Mouse (Mus musculus) MEL (cell line): Measurements from ENCODE around the gene Sptbn1. TPM values are rescaled to one million over a fixed set of nuclear protein-coding genes. Genes with fewer than 3 reads are reported as not detected.

ENCODE experiments used
- DNase-seq: peaks from one replicate; pipeline ENCODE4 v3.0.0; 2011; ENCODE audit warnings: low read depth, low spot score
- H3K27ac ChIP-seq: 2 replicates; pipeline ENCODE4 v1.5.1; 2012; ENCODE audit warnings: low read depth, mild to moderate bottlenecking, control low read depth, low read length, moderate library complexity; ENCODE audit not compliant: control insufficient read depth
- H3K27me3 ChIP-seq, 2 experiments: fragments of 150-350 bp in 1 of 2; sonication (generic) in 1 of 2; 2 replicates each; pipeline ENCODE4 v1.6.1; 2012; ENCODE audit warnings: low read length in 2 of 2, mild to moderate bottlenecking in 2 of 2, improper control_type of control experiment in 1 of 2, moderate library complexity in 1 of 2; ENCODE audit not compliant: insufficient read depth in 2 of 2, control insufficient read depth in 1 of 2
- H3K36me3 ChIP-seq, 2 experiments: 2 replicates each; pipeline ENCODE4 v1.6.1; 2012 to 2014; ENCODE audit warnings: low read length in 2 of 2, improper control_type of control experiment in 1 of 2, inconsistent platforms in 1 of 2, mild to moderate bottlenecking in 1 of 2; ENCODE audit not compliant: insufficient read depth in 2 of 2, control insufficient read depth in 1 of 2
- H3K4me1 ChIP-seq, 2 experiments: fragments of 150-350 bp in 1 of 2; sonication (generic) in 1 of 2; 2 replicates each; pipeline ENCODE4 v1.6.1; 2012; ENCODE audit warnings: low read length in 2 of 2, improper control_type of control experiment in 1 of 2, mild to moderate bottlenecking in 1 of 2; ENCODE audit not compliant: insufficient read depth in 2 of 2, control insufficient read depth in 1 of 2
- H3K4me3 ChIP-seq, 2 experiments: fragments of 150-350 bp in 1 of 2; sonication (generic) in 1 of 2; 2 replicates each; pipeline ENCODE4 v1.5.1; 2012; ENCODE audit warnings: low read depth in 2 of 2, low read length in 2 of 2, mild to moderate bottlenecking in 2 of 2, moderate library complexity in 2 of 2, control low read depth in 1 of 2, improper control_type of control experiment in 1 of 2; ENCODE audit not compliant: control insufficient read depth in 1 of 2, insufficient read depth in 1 of 2
- H3K79me2 ChIP-seq: 2 replicates; pipeline ENCODE4 v1.6.1; 2012; ENCODE audit warnings: mild to moderate bottlenecking, low read length, moderate library complexity; ENCODE audit not compliant: control insufficient read depth, poor library complexity, insufficient read depth
- H3K9ac ChIP-seq: 2 replicates; pipeline ENCODE4 v1.6.1; 2012; ENCODE audit warnings: low read depth, mild to moderate bottlenecking, control low read depth, low read length, moderate library complexity; ENCODE audit not compliant: control insufficient read depth, poor library complexity, severe bottlenecking
- H3K9me3 ChIP-seq: fragments of 150-350 bp; sonication (generic); replicated peaks from 2 replicates; pipeline ENCODE4 v1.6.1; 2012; ENCODE audit warnings: mild to moderate bottlenecking, low read length, improper control_type of control experiment, moderate library complexity; ENCODE audit not compliant: insufficient read depth
- ELF1 ChIP-seq: IDR thresholded peaks from 2 replicates; pipeline ENCODE4 v1.6.1; 2014; ENCODE audit warnings: low read depth, mild to moderate bottlenecking, inconsistent platforms, low read length, improper control_type of control experiment, moderate library complexity
- EP300 ChIP-seq, 2 experiments: IDR thresholded peaks; 2 replicates each; pipeline ENCODE4 v1.6.1; 2011; ENCODE audit warnings: improper control_type of control experiment in 2 of 2, low read length in 2 of 2, low read depth in 1 of 2, mild to moderate bottlenecking in 1 of 2
- ETS1 ChIP-seq: IDR thresholded peaks from 2 replicates; pipeline ENCODE4 v1.6.1; 2012; ENCODE audit warnings: low read depth, mild to moderate bottlenecking, inconsistent platforms, low read length, improper control_type of control experiment, moderate library complexity
- GABPA ChIP-seq: IDR thresholded peaks from 2 replicates; pipeline ENCODE4 v1.6.1; 2012; ENCODE audit warnings: low read depth, mild to moderate bottlenecking, inconsistent platforms, low read length, improper control_type of control experiment, moderate library complexity
- HCFC1 ChIP-seq: IDR thresholded peaks from 2 replicates; pipeline ENCODE4 v1.6.1; 2012; ENCODE audit warnings: low read depth, mild to moderate bottlenecking, inconsistent platforms, low read length, improper control_type of control experiment, moderate library complexity
- MEF2A ChIP-seq: IDR thresholded peaks from 2 replicates; pipeline ENCODE4 v1.6.1; 2014; ENCODE audit warnings: low read depth, mild to moderate bottlenecking, inconsistent platforms, low read length, improper control_type of control experiment; ENCODE audit not compliant: poor library complexity, insufficient replicate concordance, severe bottlenecking; ENCODE audit errors: extremely low read depth
- MYC ChIP-seq: IDR thresholded peaks from 2 replicates; pipeline ENCODE4 v1.6.1; 2011; ENCODE audit warnings: low read depth, mild to moderate bottlenecking, low read length, improper control_type of control experiment, moderate library complexity
- POLR2A ChIP-seq, 2 experiments: IDR thresholded peaks; 2 replicates each; pipeline ENCODE4 v1.6.1; 2011 to 2012; ENCODE audit warnings: low read length in 2 of 2, mild to moderate bottlenecking in 2 of 2, control low read depth in 1 of 2, improper control_type of control experiment in 1 of 2, low read depth in 1 of 2, moderate library complexity in 1 of 2; ENCODE audit not compliant: control insufficient read depth in 1 of 2, insufficient read depth in 1 of 2, poor library complexity in 1 of 2
- RCOR1 ChIP-seq: IDR thresholded peaks from 2 replicates; pipeline ENCODE4 v1.6.1; 2012; ENCODE audit warnings: low read depth, mild to moderate bottlenecking, inconsistent platforms, low read length, improper control_type of control experiment
- TAL1 ChIP-seq: IDR thresholded peaks from 2 replicates; pipeline ENCODE4 v1.6.1; 2012; ENCODE audit warnings: mild to moderate bottlenecking, inconsistent platforms, low read length, moderate library complexity, mixed read lengths
- USF1 ChIP-seq: IDR thresholded peaks from 2 replicates; pipeline ENCODE4 v1.6.1; 2014; ENCODE audit warnings: low read depth, mild to moderate bottlenecking, inconsistent platforms, low read length, improper control_type of control experiment, moderate library complexity
- USF2 ChIP-seq, 2 experiments: IDR thresholded peaks; 2 replicates each; pipeline ENCODE4 v1.6.1; 2011 to 2012; ENCODE audit warnings: improper control_type of control experiment in 2 of 2, low read length in 2 of 2, borderline replicate concordance in 1 of 2, inconsistent platforms in 1 of 2, low read depth in 1 of 2, mild to moderate bottlenecking in 1 of 2; ENCODE audit not compliant: insufficient read depth in 1 of 2
- polyA plus RNA-seq, 2 experiments: library from polyadenylated mRNA; stranded (reverse) in 1 of 2; unstranded in 1 of 2; fragments of >175 nt in 1 of 2; fragments of >200 nt in 1 of 2; gene quantifications; 2 replicates each; pipeline versions ENCODE4 v1.2.1 to v1.2.4; 2012; ENCODE audit warnings: low replicate concordance in 2 of 2, low read depth in 1 of 2; ENCODE audit not compliant: insufficient read length in 2 of 2, insufficient read depth in 1 of 2, missing spikeins in 1 of 2
- total RNA-seq: library from RNA; depleted of rRNA; stranded (reverse); fragments of 300-350 nt; gene quantifications from 2 replicates; pipeline ENCODE4 v1.2.3, GENCODE M21; 2012

The Sptbn1 gene
- total and polyA plus RNA-seq, 3 experiments: 14.6 to 20.2 TPM; not detected in 1

- H3K9ac ChIP-seq: no peak overlapping the region
- no peaks in the 10 kb centered on the region for H3K27me3 ChIP-seq
- H3K9me3 ChIP-seq: no peaks in the 10 kb centered on the region
- H3K27ac ChIP-seq: no peak overlapping the region
- no peaks in the 10 kb centered on the region for H3K79me2 ChIP-seq
- H3K4me1 ChIP-seq: peaks cover 11 to 19% of the 10 kb centered on the region in 2 experiments; a peak in 3 of 4 replicates
- peaks cover 0 to 24% of the 10 kb centered on the region in 2 experiments; a peak in 2 of 4 replicates for H3K36me3 ChIP-seq
- TF ChIP-seq EP300 (IDR thresholded peaks at IDR 0.05; ENCODE audit: low read depth in 1 of 2, low read length in 2 of 2): peak in 1 of 2 experiments; percentile 17; a peak in 1 of 4 replicates
- no peak for TF ChIP-seq POLR2A (IDR thresholded peaks at IDR 0.05; ENCODE audit: control insufficient read depth in 1 of 2, insufficient read depth in 1 of 2, low read depth in 1 of 2, low read length in 2 of 2, poor library complexity in 1 of 2)
- no peak for TF ChIP-seq GABPA
- no peak for TF ChIP-seq MEF2A
- no peak for TF ChIP-seq USF1
- TF ChIP-seq TAL1: no peak
- DNase-seq: peak; percentile 65
- H3K4me3 ChIP-seq: no peak overlapping the region
Measured at GRCm38 (mm10) chr11:30186902-30187470, 81.0 kb downstream of the Sptbn1 start.

- no peak overlapping the region for H3K9ac ChIP-seq
- peaks cover 0 to 24% of the 10 kb centered on the region in 2 experiments; a peak in 2 of 4 replicates for H3K36me3 ChIP-seq
- no peaks in the 10 kb centered on the region for H3K79me2 ChIP-seq
- H3K27ac ChIP-seq: no peak overlapping the region
- H3K9me3 ChIP-seq: no peaks in the 10 kb centered on the region
- DNase-seq: no peak
- peaks cover 11 to 19% of the 10 kb centered on the region in 2 experiments; a peak in 3 of 4 replicates for H3K4me1 ChIP-seq
- no peak overlapping the region for H3K4me3 ChIP-seq
- no peaks in the 10 kb centered on the region for H3K27me3 ChIP-seq
- TF ChIP-seq ETS1 (no peak), USF2 (IDR thresholded peaks at IDR 0.05; ENCODE audit: borderline replicate concordance in 1 of 2, insufficient read depth in 1 of 2, low read depth in 1 of 2, low read length in 2 of 2) (no peak), RCOR1 (no peak), MYC (no peak), USF1 (no peak), ELF1 (no peak), GABPA (no peak), HCFC1 (no peak)
Measured at GRCm38 (mm10) chr11:30184527-30184926, 83.4 kb downstream of the Sptbn1 start.
